Mouse (Mus musculus): Measurements from ENCODE around the gene Ypel3. TPM values are rescaled to one million over a fixed set of nuclear protein-coding genes. Genes with fewer than 3 reads are reported as not detected.

Ypel3 gene
- total and polyA plus RNA-seq, 3 experiments, result 33.9 to 44.0 (median 38.9) TPM

- dilution Hi-C loops (cut with MboI; ENCODE audit: extremely low pct_ligation_motif_present, extremely low pct_unique_long_range_greater_than_20kb, low sequenced_read_pairs), result no loop called here
- H3K36me3 ChIP-seq (replicated peaks in 1 of 2; ENCODE audit: control insufficient read depth in 1 of 2, insufficient read depth in 1 of 2, low read length in 1 of 2), result peaks cover 3 to 9% of the 10 kb centered on the region in 2 experiments
- no peak for TF ChIP-seq JUND (conservative IDR thresholded peaks at IDR 0.05; ENCODE audit: low read depth, low read length)
- no peak for TF ChIP-seq MAFK (IDR thresholded peaks at IDR 0.05; ENCODE audit: insufficient replicate concordance, low read length)
- TF ChIP-seq USF1 (IDR thresholded peaks at IDR 0.05; ENCODE audit: low read depth, low read length), result no peak
- TF ChIP-seq POLR2AphosphoS2 (IDR thresholded peaks at IDR 0.05; ENCODE audit: low read depth, low read length), result no peak
- H3K4me1 ChIP-seq (ENCODE audit: control insufficient read depth in 1 of 2, insufficient read depth in 2 of 2), result peaks cover 0 to 9% of the 10 kb centered on the region in 2 experiments; a peak in 2 of 4 replicates
- in situ Hi-C loops (cut with MboI; ENCODE audit: low pct_ligation_motif_present, low pct_unique_long_range_greater_than_20kb, low sequenced_read_pairs), result no loop called here
- no peaks in the 10 kb centered on the region for H3K9me3 ChIP-seq (replicated peaks; ENCODE audit: low read length)
- no peak overlapping the region for H3K4me2 ChIP-seq (ENCODE audit: insufficient read depth, low read depth, poor library complexity, severe bottlenecking)
- no peak overlapping the region for H3K4me3 ChIP-seq (replicated peaks in 1 of 3; ENCODE audit: low read depth in 2 of 3, low read length in 2 of 3, poor library complexity in 1 of 3)
- H3K27ac ChIP-seq (ENCODE audit: insufficient read depth, low read depth), result no peak overlapping the region
- peaks cover 16% of the 10 kb centered on the region for H3K79me2 ChIP-seq (replicated peaks; ENCODE audit: control insufficient read depth, extremely low read depth, insufficient read depth, poor library complexity, severe bottlenecking)
- DNase-seq (ENCODE audit: extremely low read depth), result no peak
- H3K27me3 ChIP-seq (replicated peaks), result no peaks in the 10 kb centered on the region
- no peak overlapping the region for H3K9ac ChIP-seq (ENCODE audit: insufficient read depth, low read depth)
These were observed 25.6 kb downstream of the Ypel3 start for GRCm38 (mm10) chr7:126802134-126802889.

DNA sequence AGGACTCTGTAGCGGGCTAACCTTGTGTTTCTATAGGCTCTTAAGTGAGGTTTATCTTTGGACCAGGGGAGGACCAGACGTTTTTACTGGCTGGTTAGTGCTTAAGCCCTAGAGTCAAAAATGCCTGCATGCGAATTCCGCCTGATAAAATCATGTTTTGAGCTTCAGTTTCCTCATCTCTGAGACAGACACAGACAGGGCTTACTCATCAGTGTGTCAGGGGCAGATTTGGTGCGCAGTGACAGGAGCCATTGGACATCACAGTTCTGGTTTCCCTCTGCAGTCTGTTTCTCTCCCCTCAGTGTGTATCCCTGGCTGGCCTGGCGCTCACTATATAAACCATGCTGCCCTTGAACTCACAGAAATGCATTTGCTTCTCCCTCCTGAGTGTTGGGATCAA is 26.4 kb downstream of the Ypel3 start:
- Histone ChIP-seq H3K79me2 (replicated peaks; ENCODE audit: control insufficient read depth, extremely low read depth, insufficient read depth, poor library complexity, severe bottlenecking) (peaks cover 7% of the 10 kb centered on the region), H3K36me3 (replicated peaks in 1 of 2; ENCODE audit: control insufficient read depth in 1 of 2, insufficient read depth in 1 of 2, low read length in 1 of 2) (peaks cover 0 to 4% of the 10 kb centered on the region in 2 experiments), H3K4me1 (ENCODE audit: control insufficient read depth in 1 of 2, insufficient read depth in 2 of 2) (peaks cover 0 to 16% of the 10 kb centered on the region in 2 experiments; a peak in 2 of 4 replicates), H3K9ac (ENCODE audit: insufficient read depth, low read depth) (no peak overlapping the region), H3K9me3 (replicated peaks; ENCODE audit: low read length) (no peaks in the 10 kb centered on the region), H3K4me2 (ENCODE audit: insufficient read depth, low read depth, poor library complexity, severe bottlenecking) (no peak overlapping the region), H3K27ac (ENCODE audit: insufficient read depth, low read depth) (no peak overlapping the region), H3K27me3 (replicated peaks) (no peaks in the 10 kb centered on the region), H3K4me3 (replicated peaks in 1 of 3; ENCODE audit: low read depth in 2 of 3, low read length in 2 of 3, poor library complexity in 1 of 3) (no peak overlapping the region)
- DNase-seq (ENCODE audit: extremely low read depth), result no peak
- dilution Hi-C loops (cut with MboI; ENCODE audit: extremely low pct_ligation_motif_present, extremely low pct_unique_long_range_greater_than_20kb, low sequenced_read_pairs) (no loop called here), in situ Hi-C loops (cut with MboI; ENCODE audit: low pct_ligation_motif_present, low pct_unique_long_range_greater_than_20kb, low sequenced_read_pairs) (no loop called here)
- no peak for TF ChIP-seq KAT2A (IDR thresholded peaks at IDR 0.05; ENCODE audit: insufficient replicate concordance, low read length)
- TF ChIP-seq GABPA (IDR thresholded peaks at IDR 0.05; ENCODE audit: insufficient replicate concordance, low read depth, low read length), result no peak
- no peak for TF ChIP-seq ZKSCAN1 (IDR thresholded peaks at IDR 0.05; ENCODE audit: borderline replicate concordance, low read depth, low read length)
- no peak for TF ChIP-seq ELF1 (IDR thresholded peaks at IDR 0.05; ENCODE audit: low read depth, low read length)
- TF ChIP-seq JUND (conservative IDR thresholded peaks at IDR 0.05; ENCODE audit: low read depth, low read length), result no peak
- TF ChIP-seq NELFE (IDR thresholded peaks at IDR 0.05; ENCODE audit: low read depth, low read length), result no peak
- no peak for TF ChIP-seq SIN3A (IDR thresholded peaks at IDR 0.05; ENCODE audit: low read length)
- TF ChIP-seq USF2 (conservative IDR thresholded peaks at IDR 0.05; ENCODE audit: low read depth, low read length), result no peak
- no peak for TF ChIP-seq BHLHE40 (IDR thresholded peaks at IDR 0.05; ENCODE audit: low read depth, low read length)
- no peak for TF ChIP-seq POLR2A (IDR thresholded peaks at IDR 0.05; ENCODE audit: low read depth, low read length)
- TF ChIP-seq JUN (IDR thresholded peaks at IDR 0.05; ENCODE audit: insufficient read depth, low read depth, low read length), result no peak
- TF ChIP-seq MEF2A (IDR thresholded peaks at IDR 0.05; ENCODE audit: borderline replicate concordance, low read depth, low read length), result no peak
- TF ChIP-seq IRF4 (IDR thresholded peaks at IDR 0.05; ENCODE audit: low read depth, low read length), result no peak
- no peak for TF ChIP-seq MYC (IDR thresholded peaks at IDR 0.05; ENCODE audit: low read depth, low read length)
- no peak for TF ChIP-seq UBTF (IDR thresholded peaks at IDR 0.05; ENCODE audit: low read depth, low read length)
- TF ChIP-seq RAD21 (IDR thresholded peaks at IDR 0.05; ENCODE audit: low read depth, low read length), result no peak
- TF ChIP-seq SMC3 (IDR thresholded peaks at IDR 0.05; ENCODE audit: low read depth, low read length), result no peak

All from CH12.LX (cell line).